Mouse (Mus musculus) liver, embryonic 16.5 days (tissue): ENCODE measurements around the gene Tubg1. TPM values are rescaled to one million over a fixed set of nuclear protein-coding genes. Genes with fewer than 3 reads are reported as not detected.
A peak's percentile ranks its signal among the peaks of the same experiment; 100 is the strongest.

Source experiments
- ATAC-seq: fragments of 200-750 bp; cut with Nextera tagmentation; 2 replicates; pipeline ENCODE4 v1.8.0; 2017; ENCODE audit warnings: low read depth, mild to moderate bottlenecking, moderate number of reproducible peaks, moderate library complexity
- H3K27ac ChIP-seq: fragments of 300-500 bp; sonication (generic); 2 replicates; pipeline ENCODE4 v1.5.1; 2014; ENCODE audit warnings: mild to moderate bottlenecking, low read length
- H3K27me3 ChIP-seq: fragments of 300-500 bp; sonication (generic); 2 replicates; pipeline ENCODE4 v1.6.1; 2014; ENCODE audit warnings: low read depth, low read length, mixed read lengths; ENCODE audit not compliant: control insufficient read depth, insufficient read depth
- H3K36me3 ChIP-seq: fragments of 300-500 bp; sonication (generic); 2 replicates; pipeline ENCODE4 v1.6.1; 2014; ENCODE audit warnings: mild to moderate bottlenecking; ENCODE audit not compliant: control insufficient read depth, insufficient read depth
- H3K4me1 ChIP-seq: fragments of 300-500 bp; sonication (generic); 2 replicates; pipeline ENCODE4 v1.6.1; 2014; ENCODE audit warnings: low read depth, low read length, mixed read lengths; ENCODE audit not compliant: control insufficient read depth
- H3K4me2 ChIP-seq: fragments of 300-500 bp; sonication (generic); 2 replicates; pipeline ENCODE4 v1.6.1; 2014; ENCODE audit warnings: low read depth, low read length, mixed read lengths
- H3K4me3 ChIP-seq: fragments of 300-500 bp; sonication (generic); 2 replicates; pipeline ENCODE4 v1.5.1; 2014; ENCODE audit warnings: low read depth, mild to moderate bottlenecking, low read length
- H3K9ac ChIP-seq: fragments of 300-500 bp; sonication (generic); 2 replicates; pipeline ENCODE4 v1.6.1; 2014; ENCODE audit warnings: low read depth, low read length
- H3K9me3 ChIP-seq: fragments of 300-500 bp; sonication (generic); replicated peaks from 2 replicates; pipeline ENCODE4 v1.6.1; 2016; ENCODE audit warnings: low read length; ENCODE audit not compliant: control insufficient read depth
- WGBS: fragments of 180-500 bp; shearing (Covaris S2); extraction: QIAGEN DNeasy Blood & Tissue Kit; methylation state at CpG from one replicate; pipeline ENCODE4 v1.1.7; 2014; ENCODE audit not compliant: insufficient replicate concordance; 5-methylcytosine and 5-hydroxymethylcytosine counted together
- polyA plus RNA-seq: library from polyadenylated mRNA; unstranded; fragments of >200 nt; fragmentation: Nextera tagmentation; extraction: Ambion mirVana; gene quantifications from 2 replicates; pipeline ENCODE4 v1.2.1, GENCODE M21; 2015

Gene Tubg1
- polyA plus RNA-seq, result 34.3 and 36.6 TPM in 2 replicates

DNA sequence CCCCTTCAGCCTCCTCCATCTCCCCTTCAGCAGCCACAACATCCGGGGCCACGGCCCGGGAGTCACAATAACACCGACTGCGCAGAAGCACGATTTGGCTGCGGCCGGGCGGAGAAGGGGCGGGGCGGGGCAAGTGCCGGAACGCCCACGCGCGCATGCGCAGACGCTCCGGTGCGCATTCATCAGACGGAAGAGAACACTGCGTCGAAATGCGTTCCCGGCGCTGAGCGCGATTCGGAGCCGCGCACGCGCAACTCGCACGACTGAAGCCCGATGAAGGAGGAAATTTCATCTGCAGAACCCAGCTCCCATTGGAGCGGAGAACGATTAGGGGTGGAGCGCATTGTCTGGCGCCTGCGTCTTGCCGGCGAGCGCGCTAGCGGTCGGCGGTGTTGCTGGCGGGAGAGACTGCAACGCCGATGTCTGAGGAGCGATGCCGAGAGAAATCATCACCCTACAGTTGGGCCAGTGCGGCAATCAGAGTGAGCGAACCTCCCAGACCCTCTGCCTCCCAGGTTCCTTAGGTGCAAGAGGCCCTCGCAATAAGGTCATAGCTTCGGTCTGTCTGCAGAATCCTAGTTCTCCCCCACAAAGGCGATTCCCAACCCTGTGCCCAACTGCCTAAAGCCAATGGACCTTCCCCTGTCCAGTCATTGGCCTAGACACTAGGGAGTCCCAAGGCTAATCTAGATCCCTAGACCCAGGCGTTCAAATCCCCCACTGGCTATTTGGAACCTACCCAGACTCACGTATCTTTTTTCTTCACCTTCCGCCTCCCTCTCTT, at the start of gene Tubg1, which contains the start of gene Retreg3:
TSS of gene Tubg1 (plus strand) at position 178 of the 784 bp plus-strand sequence.
TSS of gene Retreg3 (minus strand) at position 133 of the 784 bp plus-strand sequence.
- Histone ChIP-seq H3K4me3 (peak within 1 kb of the TSS; percentile 79), H3K9me3 (no peaks in the 10 kb centered on the region)

GRCm38 (mm10) chr11:101070189-101070527, 49.6 kb upstream of the Tubg1 start:
- ATAC-seq, result peak; percentile 69
- H3K4me3 ChIP-seq, result peak overlapping the region; percentile 79
- H3K36me3 ChIP-seq, result no peaks in the 10 kb centered on the region
- H3K27me3 ChIP-seq, result peaks cover 11% of the 10 kb centered on the region
- 0% methylated on average over 36 of the region's 36 CpGs for WGBS
- peak overlapping the region; percentile 30; the same call in 1 of the 2 replicates for H3K27ac ChIP-seq
- H3K4me1 ChIP-seq, result peaks cover 32% of the 10 kb centered on the region
- no peaks in the 10 kb centered on the region for H3K9me3 ChIP-seq
- peak overlapping the region; percentile 100 for H3K4me2 ChIP-seq
- peak overlapping the region; percentile 74 for H3K9ac ChIP-seq

More for the DNA sequence above, at the start of gene Tubg1, which contains the start of gene Retreg3:
- Histone ChIP-seq H3K27ac (peak within 1 kb of the TSS; percentile 92), H3K9ac (peak within 1 kb of the TSS; percentile 83), H3K27me3 (no peaks in the 10 kb centered on the region), H3K4me2 (peak within 1 kb of the TSS; percentile 80), H3K4me1 (peaks cover 24% of the 10 kb centered on the region), H3K36me3 (peaks cover 6% of the 10 kb centered on the region)
- under 1% methylated on average over 61 of the region's 61 CpGs for WGBS
- ATAC-seq, result peak; percentile 95

DNA sequence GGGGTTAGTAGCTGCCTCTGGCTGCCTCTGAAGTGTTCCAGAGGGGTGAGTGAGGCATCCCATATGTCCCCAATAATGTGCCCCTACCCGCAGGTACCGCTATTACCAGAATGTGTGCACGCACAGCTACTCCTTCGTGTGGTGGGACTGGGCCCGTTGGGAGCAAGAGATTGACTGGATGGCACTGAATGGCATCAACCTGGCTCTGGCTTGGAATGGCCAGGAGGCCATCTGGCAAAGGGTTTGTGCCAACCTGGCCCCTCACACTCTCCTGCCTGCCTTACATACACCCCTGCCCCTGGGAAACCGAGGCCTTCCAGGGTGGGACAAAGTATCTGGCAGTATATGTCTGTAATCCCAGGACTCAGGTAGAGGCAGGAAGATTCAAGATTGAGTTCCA, 48.8 kb upstream of the Tubg1 start:
- no peak overlapping the region; the same call in 1 of the 2 replicates for H3K9ac ChIP-seq
- H3K36me3 ChIP-seq, result no peaks in the 10 kb centered on the region
- H3K27ac ChIP-seq, result no peak overlapping the region
- H3K27me3 ChIP-seq, result peaks cover 11% of the 10 kb centered on the region
- no peaks in the 10 kb centered on the region for H3K9me3 ChIP-seq
- ATAC-seq, result no peak
- WGBS, result 66% methylated on average over 6 of the region's 6 CpGs
- H3K4me1 ChIP-seq, result peaks cover 25% of the 10 kb centered on the region
- peak overlapping the region; percentile 100 for H3K4me2 ChIP-seq
- H3K4me3 ChIP-seq, result no peak overlapping the region

- Histone ChIP-seq H3K4me2 (no peak overlapping the region), H3K27me3 (peaks cover 11% of the 10 kb centered on the region), H3K27ac (no peak overlapping the region), H3K36me3 (no peaks in the 10 kb centered on the region), H3K9me3 (no peaks in the 10 kb centered on the region), H3K4me1 (peaks cover 16% of the 10 kb centered on the region), H3K9ac (no peak overlapping the region), H3K4me3 (no peak overlapping the region)
- no peak for ATAC-seq
- 72% methylated on average over 14 of the region's 14 CpGs for WGBS
These were observed 47.8 kb upstream of the Tubg1 start for GRCm38 (mm10) chr11:101071810-101072428.

- WGBS, result 72% methylated on average over 9 of the region's 9 CpGs
- no peak within 1 kb of the TSS for H3K4me2 ChIP-seq
- H3K27me3 ChIP-seq, result peaks cover 43% of the 10 kb centered on the region
- H3K27ac ChIP-seq, result no peak within 1 kb of the TSS
- no peak for ATAC-seq
- peaks cover 18% of the 10 kb centered on the region for H3K4me1 ChIP-seq
- H3K36me3 ChIP-seq, result no peaks in the 10 kb centered on the region
- no peak within 1 kb of the TSS for H3K9ac ChIP-seq
- H3K4me3 ChIP-seq, result no peak within 1 kb of the TSS
- no peaks in the 10 kb centered on the region for H3K9me3 ChIP-seq
These were observed 41.6 kb upstream of the Tubg1 start, which contains the start of gene Hsd17b1 for GRCm38 (mm10) chr11:101078121-101078520. Gene Hsd17b1 (plus strand): TSS chr11:101078411.

DNA sequence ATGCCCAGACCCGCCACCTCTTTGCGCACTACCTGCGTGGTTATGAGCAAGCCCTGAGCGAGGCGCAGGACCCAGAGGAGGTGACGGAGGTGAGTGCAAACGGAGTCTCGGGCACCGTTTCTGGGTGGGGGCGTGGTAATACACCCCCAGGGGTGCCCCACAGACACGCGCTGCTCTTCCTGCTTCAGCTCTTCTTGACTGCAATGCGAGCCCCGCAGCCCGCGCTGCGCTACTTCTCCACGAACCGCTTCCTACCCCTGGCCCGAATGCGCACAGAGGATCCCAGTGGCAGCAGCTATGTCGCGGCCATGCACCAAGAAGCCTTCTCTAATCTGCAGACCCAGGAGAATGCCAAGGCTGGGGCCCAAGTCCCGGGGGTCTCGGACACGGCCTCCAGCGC, 40.0 kb upstream of the Tubg1 start:
- no peak overlapping the region for H3K9ac ChIP-seq
- H3K27me3 ChIP-seq, result peaks cover 43% of the 10 kb centered on the region
- ATAC-seq, result no peak
- H3K4me1 ChIP-seq, result peaks cover 27% of the 10 kb centered on the region
- 0 out of 2 replicates have a peak overlapping the region, but pooled peaks have one; percentile 3 for H3K4me3 ChIP-seq
- no peaks in the 10 kb centered on the region for H3K9me3 ChIP-seq
- no peaks in the 10 kb centered on the region for H3K36me3 ChIP-seq
- H3K27ac ChIP-seq, result no peak overlapping the region
- WGBS, result 6% methylated on average over 27 of the region's 27 CpGs
- 0 out of 2 replicates have a peak overlapping the region, but pooled peaks have one; percentile 2 for H3K4me2 ChIP-seq

GRCm38 (mm10) chr11:101080421-101080820, 39.3 kb upstream of the Tubg1 start:
- Histone ChIP-seq H3K4me2 (no peak overlapping the region), H3K9ac (no peak overlapping the region), H3K27ac (no peak overlapping the region), H3K9me3 (no peaks in the 10 kb centered on the region), H3K36me3 (no peaks in the 10 kb centered on the region), H3K4me1 (peaks cover 27% of the 10 kb centered on the region), H3K27me3 (peaks cover 43% of the 10 kb centered on the region), H3K4me3 (no peak overlapping the region)
- no peak for ATAC-seq
- 64% methylated on average over 5 of the region's 5 CpGs for WGBS

DNA sequence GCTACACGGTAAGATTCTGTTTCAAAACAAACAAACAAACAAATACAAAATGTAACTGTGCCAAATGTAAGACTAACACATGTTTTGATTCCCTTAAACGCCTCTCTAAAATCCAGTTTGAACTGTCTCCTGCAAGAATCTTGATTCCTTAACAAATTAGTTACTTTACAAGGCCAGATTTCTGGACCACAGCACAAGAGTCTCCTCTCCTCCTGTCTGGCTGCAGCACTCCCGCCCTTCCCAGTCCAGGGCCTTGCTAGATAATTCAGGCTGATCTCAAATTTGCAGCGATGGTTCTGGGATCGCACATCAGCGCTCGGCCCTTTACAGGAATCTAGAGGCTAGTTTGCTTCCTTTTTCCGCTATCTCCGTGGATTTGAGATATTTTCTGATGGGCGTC, 38.1 kb upstream of the Tubg1 start:
- Histone ChIP-seq H3K4me1 (peaks cover 39% of the 10 kb centered on the region), H3K4me3 (peak overlapping the region; percentile 80), H3K27me3 (peaks cover 43% of the 10 kb centered on the region), H3K9me3 (no peaks in the 10 kb centered on the region), H3K4me2 (peak overlapping the region; percentile 96), H3K36me3 (no peaks in the 10 kb centered on the region), H3K9ac (peak overlapping the region; percentile 61), H3K27ac (peak overlapping the region; percentile 79)
- 6% methylated on average over 10 of the region's 10 CpGs for WGBS
- ATAC-seq, result no peak
